Mouse (Mus musculus): Measurements from ENCODE around the gene Ulk4. TPM values are rescaled to one million over a fixed set of nuclear protein-coding genes. Genes with fewer than 3 reads are reported as not detected.

Gene Ulk4
- total RNA-seq, 2 experiments from 2014 or later, result 0.21 to 0.48 TPM

DNA sequence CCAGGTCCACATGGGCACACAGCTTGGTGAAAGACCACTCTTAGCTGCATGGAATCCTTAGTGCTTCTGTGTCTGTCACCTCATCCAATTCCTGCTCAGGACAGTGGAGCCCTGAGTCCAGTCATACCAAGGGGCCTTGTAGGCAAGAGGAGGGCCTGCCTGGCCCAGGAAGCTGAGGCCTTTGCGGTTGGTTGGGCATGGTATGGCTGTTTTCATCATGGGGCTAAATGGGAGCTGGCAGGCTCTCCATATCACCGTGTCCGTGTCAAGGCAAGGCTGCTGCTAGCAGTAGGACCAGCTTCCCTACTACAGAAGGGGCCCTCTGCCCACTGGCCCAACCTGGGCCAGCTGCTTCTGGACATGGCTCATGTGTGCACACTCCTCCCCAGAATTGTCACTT, 313.3 kb downstream of the Ulk4 start:
- intact Hi-C loops (cut with DNase I), result no loop called here
- DNase-seq (ENCODE audit: low spot score), result no peak

DNA sequence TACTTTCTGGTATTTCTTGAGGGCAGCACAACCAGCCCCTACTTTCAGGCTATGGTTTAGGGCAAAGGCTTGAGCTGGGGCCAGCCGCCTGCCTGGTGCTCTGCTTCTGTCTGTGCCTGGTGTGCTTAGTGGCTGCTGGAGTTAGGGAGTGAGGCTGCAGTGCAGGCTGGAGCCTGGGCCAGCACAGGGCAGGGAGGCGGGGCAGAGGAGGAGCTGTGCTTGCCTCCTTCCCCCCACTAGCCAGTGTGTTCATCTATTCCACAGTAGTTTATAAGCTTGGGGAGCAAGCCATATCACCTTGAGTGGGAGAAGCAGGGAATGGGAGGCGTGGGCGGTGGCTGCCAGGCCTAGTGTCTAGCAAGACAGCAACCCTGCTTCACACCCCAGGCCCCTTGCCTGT, 313.9 kb downstream of the Ulk4 start:
- intact Hi-C loops (cut with DNase I), result no loop called here
- no peak for DNase-seq (ENCODE audit: low spot score)

DNA sequence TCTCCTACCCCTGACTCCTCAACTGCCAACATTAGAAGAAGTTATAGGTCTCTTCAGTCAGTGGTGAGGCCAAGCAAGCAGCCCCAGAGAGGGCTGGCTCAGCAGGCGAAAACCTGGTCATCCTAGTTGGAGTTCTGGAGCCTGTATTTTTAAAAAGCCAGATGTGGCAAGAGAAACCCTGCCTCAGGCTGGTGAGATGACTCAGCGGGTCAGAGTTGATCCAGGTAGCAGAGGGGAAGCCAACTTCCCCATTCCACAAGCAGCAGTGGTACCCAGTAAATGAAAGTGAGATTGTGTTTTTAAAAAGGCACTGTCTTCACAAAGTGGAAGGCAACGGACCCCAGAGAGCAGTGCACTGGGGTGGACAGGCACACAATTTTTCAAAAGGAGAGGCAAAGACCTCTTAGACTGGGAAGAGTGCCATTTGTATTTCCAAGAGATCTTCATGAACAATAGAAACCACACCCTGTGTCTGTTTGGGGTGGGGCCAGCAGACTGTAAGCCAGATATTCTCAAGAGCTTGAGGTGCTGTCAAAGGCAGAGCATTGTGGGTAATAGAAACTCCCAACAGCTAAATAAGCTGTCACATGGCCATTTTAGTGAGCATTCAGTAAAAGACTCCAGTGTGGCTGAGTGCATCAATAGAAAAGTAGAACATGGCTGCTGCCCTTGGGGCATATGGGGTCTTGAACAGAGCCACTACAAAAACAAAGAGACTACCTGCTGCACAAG, 314.9 kb downstream of the Ulk4 start:
- intact Hi-C loops (cut with DNase I), result no loop called here
- peak; percentile 38 for DNase-seq (ENCODE audit: low spot score)

DNA sequence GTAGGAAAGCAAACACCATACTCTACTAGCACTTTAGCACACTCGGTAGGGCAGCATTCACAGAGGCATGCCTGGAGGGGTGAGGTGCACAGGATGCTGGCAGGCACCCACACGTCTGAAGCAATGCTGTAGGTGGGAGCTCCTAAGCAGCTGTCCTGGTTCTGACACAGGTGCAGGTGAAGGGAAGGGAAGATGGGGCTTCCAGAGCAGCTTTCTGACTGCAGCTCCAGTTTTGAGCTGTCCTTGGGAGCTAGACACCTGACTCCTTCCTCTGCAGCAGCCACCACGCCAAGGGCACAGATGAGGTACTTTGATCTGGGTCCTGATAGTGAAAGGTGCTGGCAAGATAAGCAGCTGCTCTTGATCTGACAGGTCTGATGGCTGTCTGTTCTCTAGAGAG, 315.5 kb downstream of the Ulk4 start:
- intact Hi-C loops (cut with DNase I), result no loop called here
- DNase-seq (ENCODE audit: low spot score), result no peak

GRCm38 (mm10) chr9:120960611-120961010, 316.4 kb downstream of the Ulk4 start:
- intact Hi-C loops (cut with DNase I), result no loop called here
- no peak for DNase-seq (ENCODE audit: low spot score)

- intact Hi-C loops (cut with DNase I), result loop anchor here (2.0 kb wide), 1 partner anchor 16 kb away; no protein-coding TSS in a partner anchor
These were observed 317.8 kb downstream of the Ulk4 start for GRCm38 (mm10) chr9:120959225-120959624.

DNA sequence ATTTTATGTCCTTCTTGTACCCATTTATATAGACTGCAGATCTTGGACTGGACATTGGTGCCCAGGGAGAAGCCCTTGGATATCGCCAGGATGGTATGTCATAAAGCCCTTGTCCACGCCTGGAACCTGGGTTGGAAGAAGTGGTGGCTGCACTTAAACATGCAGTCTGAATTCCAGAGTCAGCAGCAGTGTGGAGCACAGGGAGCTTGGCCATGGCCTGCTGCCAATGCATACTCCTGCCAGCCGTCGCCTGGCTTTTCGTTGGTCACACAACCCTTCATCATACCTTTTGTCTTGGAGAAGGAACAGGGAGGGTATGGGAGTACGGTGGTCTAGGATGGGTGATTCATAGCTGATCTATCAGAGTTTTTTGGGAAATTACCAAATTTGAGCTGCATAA, 318.4 kb downstream of the Ulk4 start:
- DNase-seq (ENCODE audit: low spot score), result no peak
- intact Hi-C loops (cut with DNase I), result loop anchor here (2.0 kb wide), 1 partner anchor 16 kb away; no protein-coding TSS in a partner anchor

More at GRCm38 (mm10) chr9:120959225-120959624, 317.8 kb downstream of the Ulk4 start:
- DNase-seq (ENCODE audit: low spot score), result no peak

DNA sequence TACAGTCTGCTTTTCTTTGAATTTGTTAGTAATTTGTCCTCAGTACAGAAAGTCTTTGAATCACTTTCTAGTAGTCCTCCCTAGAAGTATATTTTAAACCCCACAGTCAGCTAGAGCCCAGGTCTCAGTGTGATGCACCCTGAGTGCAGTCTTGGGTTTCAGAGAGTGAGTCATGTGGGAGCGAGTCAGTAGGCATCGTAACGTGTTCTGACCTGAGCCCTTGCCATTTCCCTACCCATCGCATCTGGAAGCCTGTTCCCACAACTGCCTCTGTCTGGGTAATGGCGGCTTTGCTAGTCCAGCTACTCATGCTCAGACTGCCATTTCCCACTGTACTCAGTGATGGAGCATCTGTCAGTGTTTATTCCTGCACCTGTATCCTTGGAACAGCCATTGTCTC, 318.9 kb downstream of the Ulk4 start:
- intact Hi-C loops (cut with DNase I), result loop anchor here (2.0 kb wide), 1 partner anchor 15 kb away; no protein-coding TSS in a partner anchor
- DNase-seq (ENCODE audit: low spot score), result no peak

DNA sequence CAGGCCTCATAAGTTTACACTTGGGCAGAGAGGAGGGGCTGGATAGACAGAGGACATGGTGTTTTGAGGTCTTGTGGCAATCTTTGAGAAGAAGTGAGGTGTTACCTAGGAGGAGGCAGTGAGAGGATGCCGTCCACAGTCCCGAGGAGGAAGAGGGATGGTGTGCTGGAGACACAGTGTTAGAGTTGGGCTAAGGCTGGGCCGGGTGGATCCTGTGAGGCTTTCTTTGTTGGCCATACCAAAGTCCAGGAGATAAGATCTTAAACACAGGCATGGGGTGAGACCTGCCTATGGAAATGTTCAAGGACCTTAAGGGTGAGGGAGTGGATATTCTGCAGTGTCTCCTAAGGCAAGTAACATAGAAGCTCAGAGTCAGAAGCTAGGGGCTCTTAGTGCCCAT, 325.1 kb downstream of the Ulk4 start:
- no peak for DNase-seq (ENCODE audit: low spot score)
- intact Hi-C loops (cut with DNase I), result no loop called here

DNA sequence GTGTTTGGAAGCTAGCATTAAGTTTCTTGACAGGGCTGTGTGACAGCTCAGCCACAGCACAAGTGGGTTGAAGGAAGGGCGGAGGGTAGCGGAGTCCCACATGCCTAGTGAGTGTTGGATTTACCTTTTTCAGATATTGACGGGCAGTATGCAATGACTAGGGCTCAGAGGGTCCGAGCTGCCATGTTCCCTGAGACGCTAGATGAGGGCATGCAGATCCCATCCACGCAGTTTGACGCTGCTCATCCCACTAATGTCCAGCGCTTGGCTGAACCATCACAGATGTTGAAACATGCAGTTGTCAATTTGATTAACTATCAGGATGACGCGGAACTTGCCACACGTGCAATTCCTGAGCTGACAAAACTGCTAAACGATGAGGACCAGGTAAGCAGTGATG, 326.2 kb downstream of the Ulk4 start:
- intact Hi-C loops (cut with DNase I), result no loop called here

GRCm38 (mm10) chr9:120948832-120949231, 328.2 kb downstream of the Ulk4 start:
- no peak for DNase-seq (ENCODE audit: low spot score)
- intact Hi-C loops (cut with DNase I), result no loop called here

More for the DNA sequence above, 326.2 kb downstream of the Ulk4 start:
- DNase-seq (ENCODE audit: low spot score), result no peak

- DNase-seq (ENCODE audit: low spot score), result no peak
- intact Hi-C loops (cut with DNase I), result no loop called here
These were observed 330.9 kb downstream of the Ulk4 start for GRCm38 (mm10) chr9:120946131-120946530.

GRCm38 (mm10) chr9:120944211-120944610, 332.8 kb downstream of the Ulk4 start:
- intact Hi-C loops (cut with DNase I), result no loop called here
- no peak for DNase-seq (ENCODE audit: low spot score)

DNA sequence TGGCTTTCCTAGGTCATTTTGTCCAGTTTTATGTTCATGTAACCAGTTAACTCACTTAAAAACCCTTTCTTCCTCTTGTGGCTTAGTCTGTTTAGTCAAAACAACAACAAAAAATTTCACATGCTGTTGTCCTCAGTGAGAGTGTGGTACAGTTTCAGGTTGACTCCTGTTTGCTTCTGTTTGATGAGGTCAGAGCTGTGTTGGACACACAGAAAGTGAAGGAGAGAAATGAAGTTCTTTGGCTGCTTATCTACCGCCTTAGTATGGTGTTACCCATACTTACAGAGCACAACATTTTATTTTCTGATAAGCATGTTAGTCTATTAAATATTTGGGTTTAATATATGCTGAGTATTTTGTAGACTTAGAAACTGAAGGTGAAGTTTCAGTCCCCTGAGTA, 333.2 kb downstream of the Ulk4 start:
- intact Hi-C loops (cut with DNase I), result loop anchor here (2.0 kb wide), 1 partner anchor 15 kb away; no protein-coding TSS in a partner anchor
- no peak for DNase-seq (ENCODE audit: low spot score)

GRCm38 (mm10) chr9:120940858-120941257, 336.1 kb downstream of the Ulk4 start:
- intact Hi-C loops (cut with DNase I), result no loop called here
- DNase-seq (ENCODE audit: low spot score), result no peak

- no peak for DNase-seq (ENCODE audit: low spot score)
- intact Hi-C loops (cut with DNase I), result loop anchor here (2.0 to 5.0 kb wide), 3 partner anchors 121 to 334 kb away; no protein-coding TSS in a partner anchor
These were observed 340.6 kb downstream of the Ulk4 start for GRCm38 (mm10) chr9:120936351-120936750.

GRCm38 (mm10) chr9:120935634-120935922, 341.4 kb downstream of the Ulk4 start:
- intact Hi-C loops (cut with DNase I), result loop anchor here (2.0 to 5.0 kb wide), 3 partner anchors 122 to 243 kb away; no protein-coding TSS in a partner anchor
- no peak for DNase-seq (ENCODE audit: low spot score)

DNA sequence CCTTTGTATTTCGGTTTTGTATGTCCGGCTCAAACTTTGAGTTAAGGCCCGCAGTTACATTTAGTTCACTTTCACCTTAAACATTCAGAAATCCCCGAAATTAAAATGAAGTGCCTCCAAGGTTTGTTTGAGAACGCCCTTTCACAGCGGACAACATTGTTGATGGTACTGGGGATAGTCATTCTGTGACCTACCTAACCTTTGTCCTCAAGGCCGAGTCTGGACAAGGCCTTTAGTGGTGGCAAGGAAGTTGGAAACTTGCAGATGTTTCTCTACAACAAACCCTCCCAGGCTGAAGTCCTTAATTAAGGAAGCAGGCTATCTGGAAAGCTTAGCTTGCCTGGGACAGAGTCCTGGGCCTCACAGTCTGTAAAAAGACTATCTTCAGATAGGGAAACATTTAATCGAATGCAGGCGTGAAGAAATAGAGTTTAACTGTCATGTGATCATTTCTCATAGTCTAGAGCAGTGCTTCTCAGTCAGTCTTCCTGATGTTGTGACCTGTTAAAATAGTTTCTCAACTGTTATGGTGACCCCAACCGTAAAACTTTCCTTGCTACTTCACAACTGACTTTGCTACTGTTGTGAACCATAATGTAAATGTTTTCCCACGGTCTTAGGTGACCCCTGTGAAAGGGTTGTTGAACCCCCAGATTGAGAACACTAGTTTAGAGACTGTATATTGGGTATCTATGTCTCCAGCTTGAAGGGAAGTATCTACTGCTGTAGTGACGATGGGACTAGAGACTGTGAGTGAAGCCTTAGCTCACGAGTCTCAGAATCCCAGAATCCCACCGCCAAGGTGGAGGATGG, 342.0 kb downstream of the Ulk4 start:
- DNase-seq (ENCODE audit: low spot score), result no peak
- intact Hi-C loops (cut with DNase I), result loop anchor here (2.0 to 5.0 kb wide), 4 partner anchors 83 to 243 kb away; no protein-coding TSS in a partner anchor

GRCm38 (mm10) chr9:120933886-120934758, 342.9 kb downstream of the Ulk4 start:
- DNase-seq (ENCODE audit: low spot score), result no peak
- intact Hi-C loops (cut with DNase I), result loop anchor here (2.0 to 5.0 kb wide), 2 partner anchors 82 to 159 kb away; no protein-coding TSS in a partner anchor

DNA sequence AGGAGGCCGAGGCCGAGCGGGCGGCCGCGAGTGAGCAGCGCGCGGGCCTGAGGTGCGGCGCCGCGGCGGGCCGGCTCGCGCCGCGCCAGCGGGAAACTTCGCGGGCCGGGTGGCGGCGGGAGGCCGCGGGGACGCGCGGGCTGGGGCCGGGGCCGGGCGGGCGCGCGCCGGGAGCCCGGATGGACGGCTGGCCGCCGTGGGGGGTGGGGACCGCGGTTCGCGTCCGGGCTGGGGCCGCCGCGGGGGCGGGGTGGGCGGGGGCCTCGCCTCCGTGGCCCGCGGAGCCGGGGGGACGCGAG, 343.5 kb downstream of the Ulk4 start:
- intact Hi-C loops (cut with DNase I), result loop anchor here (5.0 kb wide), 1 partner anchor 81 kb away; no protein-coding TSS in a partner anchor
- no peak for DNase-seq (ENCODE audit: low spot score)

Data from heart, postnatal 25 days (tissue).